Mouse (Mus musculus) myocyte (in vitro differentiated cells): Measurements from ENCODE around the gene Gm20716. TPM values are rescaled to one million over a fixed set of nuclear protein-coding genes. Genes with fewer than 3 reads are reported as not detected.
A peak's percentile ranks its signal among the peaks of the same experiment; 100 is the strongest.

Experiments used
- H3K27me3 ChIP-seq: one replicate; pipeline ENCODE4 v1.6.1; 2011; ENCODE audit not compliant: control insufficient read depth, insufficient read depth, insufficient read length
- H3K36me3 ChIP-seq: one replicate; pipeline ENCODE4 v1.6.1; 2011; ENCODE audit not compliant: control insufficient read depth, insufficient read depth
- H3K4me2 ChIP-seq: one replicate; pipeline ENCODE4 v1.6.1; 2011; ENCODE audit warnings: low read depth, control low read depth
- H3K4me3 ChIP-seq: one replicate; pipeline ENCODE4 v1.5.1; 2011; ENCODE audit warnings: mild to moderate bottlenecking, control low read depth, moderate library complexity
- H3K79me2 ChIP-seq: one replicate; pipeline ENCODE4 v1.6.1; 2011; ENCODE audit not compliant: control insufficient read depth, insufficient read depth
- H3ac ChIP-seq: one replicate; pipeline ENCODE4 v1.6.1; 2011; ENCODE audit not compliant: control insufficient read depth, insufficient read length
- CEBPB ChIP-seq: IDR thresholded peaks from 2 replicates; pipeline ENCODE4 v1.6.1; 2011; ENCODE audit warnings: mild to moderate bottlenecking, moderate library complexity; ENCODE audit not compliant: poor library complexity, insufficient read depth, severe bottlenecking
- E2F4 ChIP-seq: IDR thresholded peaks from one replicate; pipeline ENCODE4 v1.6.1; 2011; ENCODE audit warnings: mild to moderate bottlenecking, control low read depth, moderate library complexity; ENCODE audit not compliant: insufficient read depth
- MAX ChIP-seq: IDR thresholded peaks from one replicate; pipeline ENCODE4 v1.6.1; 2011; ENCODE audit warnings: low read depth, mild to moderate bottlenecking, control low read depth
- MYOD1 ChIP-seq, 3 experiments: IDR thresholded peaks; one replicate each; pipeline ENCODE4 v1.6.1; 2011; ENCODE audit warnings: control low read depth in 2 of 3, low read depth in 2 of 3, mild to moderate bottlenecking in 2 of 3, moderate library complexity in 1 of 3; ENCODE audit not compliant: insufficient read length in 2 of 3, control insufficient read depth in 1 of 3
- MYOG ChIP-seq, 3 experiments: IDR thresholded peaks; one replicate each; pipeline ENCODE4 v1.6.1; 2011; ENCODE audit warnings: control low read depth in 2 of 3, low read depth in 2 of 3, mild to moderate bottlenecking in 2 of 3; ENCODE audit not compliant: insufficient read length in 2 of 3, control insufficient read depth in 1 of 3, insufficient read depth in 1 of 3
- POLR2A ChIP-seq: IDR thresholded peaks from one replicate; pipeline ENCODE4 v1.6.1; 2011; ENCODE audit warnings: low read depth, mild to moderate bottlenecking, control low read depth, moderate library complexity; ENCODE audit not compliant: insufficient read length
- POLR2AphosphoS2 ChIP-seq: IDR thresholded peaks from one replicate; pipeline ENCODE4 v1.6.1; 2011; ENCODE audit warnings: low read depth, control low read depth; ENCODE audit not compliant: insufficient read length
- REST ChIP-seq: IDR thresholded peaks from one replicate; pipeline ENCODE4 v1.6.1; 2011; ENCODE audit warnings: mild to moderate bottlenecking, control low read depth, moderate library complexity; ENCODE audit not compliant: insufficient read depth, insufficient read length
- SRF ChIP-seq: IDR thresholded peaks from one replicate; pipeline ENCODE4 v1.6.1; 2011; ENCODE audit warnings: low read depth; ENCODE audit not compliant: control insufficient read depth, insufficient read length
- TCF12 ChIP-seq: IDR thresholded peaks from one replicate; pipeline ENCODE4 v1.6.1; 2011; ENCODE audit warnings: mild to moderate bottlenecking, control low read depth; ENCODE audit not compliant: poor library complexity, insufficient read depth, severe bottlenecking
- TCF3 ChIP-seq: IDR thresholded peaks from one replicate; pipeline ENCODE4 v1.6.1; 2011; ENCODE audit warnings: low read depth, control low read depth; ENCODE audit not compliant: insufficient read length
- USF1 ChIP-seq: IDR thresholded peaks from one replicate; pipeline ENCODE4 v1.6.1; 2011; ENCODE audit warnings: low read depth, mild to moderate bottlenecking, control low read depth, moderate library complexity
- polyA plus RNA-seq: library from polyadenylated mRNA; unstranded; fragments of >200 nt; fragmentation: generic; extraction: Trizol; gene quantifications from one replicate; pipeline ENCODE4 v1.2.1, GENCODE M21; 2012; ENCODE audit warnings: missing spikeins

Gene Gm20716
- polyA plus RNA-seq, 1 experiment: 24.4 TPM

DNA sequence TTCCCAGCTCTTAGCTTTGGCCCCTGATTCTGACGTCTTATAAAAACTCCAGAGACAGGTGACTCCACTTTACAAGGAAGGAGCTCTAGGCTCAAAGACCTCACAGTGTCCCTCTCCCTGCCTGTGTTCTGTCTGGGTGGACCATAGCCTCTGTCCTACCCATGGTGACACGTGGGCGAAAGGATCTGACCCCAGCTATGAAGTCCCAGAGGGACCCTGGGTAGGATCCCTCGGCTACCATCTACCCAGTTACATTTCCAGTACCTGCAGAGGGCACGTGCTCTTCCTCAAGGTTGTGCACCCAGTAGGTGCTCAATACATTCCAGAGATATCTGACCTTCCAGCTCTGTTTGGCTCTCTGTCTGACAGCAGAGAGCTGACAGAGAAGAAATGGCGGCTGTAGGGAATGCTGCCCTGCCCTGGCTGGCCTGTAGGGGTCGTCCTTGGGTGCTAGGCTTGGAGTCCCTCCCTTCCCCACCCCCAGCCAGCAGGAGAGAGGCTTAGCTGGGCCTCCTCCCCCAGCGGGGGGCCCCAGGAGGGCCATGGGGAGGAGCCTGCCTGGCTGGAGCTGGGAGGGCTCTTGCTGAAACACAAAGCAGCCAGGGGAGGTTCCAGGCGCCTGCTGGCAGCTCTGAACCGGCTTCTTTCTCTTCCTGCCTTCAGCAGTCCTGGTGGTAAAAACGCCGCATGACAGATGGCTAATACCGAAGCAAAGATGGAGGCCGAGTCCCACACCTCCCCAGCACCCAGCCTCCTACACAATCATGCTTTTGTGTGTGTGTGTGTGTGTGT lies 75.9 kb downstream of the Gm20716 start:
- Histone ChIP-seq H3K4me3 (no peak overlapping the region), H3ac (no peak overlapping the region), H3K36me3 (no peaks in the 10 kb centered on the region), H3K4me2 (peak overlapping the region; percentile 73), H3K27me3 (no peaks in the 10 kb centered on the region), H3K79me2 (no peaks in the 10 kb centered on the region)
- TF ChIP-seq E2F4 (no peak), MAX (no peak), CEBPB (no peak), MYOD1 (IDR thresholded peaks at IDR 0.05; ENCODE audit: control insufficient read depth in 1 of 3, insufficient read length in 2 of 3, low read depth in 2 of 3) (no peak), USF1 (no peak), SRF (no peak), REST (no peak), POLR2AphosphoS2 (no peak), TCF12 (no peak), POLR2A (no peak), MYOG (IDR thresholded peaks at IDR 0.05; ENCODE audit: control insufficient read depth in 1 of 3, insufficient read depth in 1 of 3, insufficient read length in 2 of 3, low read depth in 2 of 3) (no peak)

DNA sequence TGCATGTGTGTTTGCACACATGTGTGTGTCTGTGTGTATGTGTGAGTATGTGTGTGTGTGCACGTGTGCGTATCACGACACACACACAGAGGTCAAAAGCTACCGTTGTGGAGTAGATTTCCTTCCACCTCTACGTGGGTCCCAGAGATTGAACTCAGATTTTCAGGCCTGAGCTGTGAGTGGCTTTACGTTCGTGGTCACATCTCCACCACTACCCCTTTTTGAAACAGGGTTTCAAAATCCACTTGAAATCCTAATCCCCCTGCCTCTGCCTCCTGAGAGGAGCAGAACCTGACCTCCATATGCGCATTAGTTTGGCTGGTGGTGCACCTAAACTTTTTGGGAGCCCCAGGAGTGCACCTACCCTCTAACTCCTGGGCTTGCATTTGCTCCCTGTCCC lies 80.9 kb downstream of the Gm20716 start:
- no peak for TF ChIP-seq POLR2AphosphoS2
- no peak for TF ChIP-seq SRF
- TF ChIP-seq MAX: no peak
- no peak for TF ChIP-seq TCF3
- no peak for TF ChIP-seq MYOG (IDR thresholded peaks at IDR 0.05; ENCODE audit: control insufficient read depth in 1 of 3, insufficient read depth in 1 of 3, insufficient read length in 2 of 3, low read depth in 2 of 3)
- no peak for TF ChIP-seq TCF12
- no peak for TF ChIP-seq CEBPB
- no peak for TF ChIP-seq POLR2A
- TF ChIP-seq E2F4: no peak
- TF ChIP-seq MYOD1 (IDR thresholded peaks at IDR 0.05; ENCODE audit: control insufficient read depth in 1 of 3, insufficient read length in 2 of 3, low read depth in 2 of 3): no peak
- no peak for TF ChIP-seq REST
- no peak for TF ChIP-seq USF1
- H3ac ChIP-seq: no peak overlapping the region
- H3K79me2 ChIP-seq: no peaks in the 10 kb centered on the region
- H3K4me2 ChIP-seq: no peak overlapping the region
- no peaks in the 10 kb centered on the region for H3K36me3 ChIP-seq
- no peaks in the 10 kb centered on the region for H3K27me3 ChIP-seq
- H3K4me3 ChIP-seq: no peak overlapping the region

DNA sequence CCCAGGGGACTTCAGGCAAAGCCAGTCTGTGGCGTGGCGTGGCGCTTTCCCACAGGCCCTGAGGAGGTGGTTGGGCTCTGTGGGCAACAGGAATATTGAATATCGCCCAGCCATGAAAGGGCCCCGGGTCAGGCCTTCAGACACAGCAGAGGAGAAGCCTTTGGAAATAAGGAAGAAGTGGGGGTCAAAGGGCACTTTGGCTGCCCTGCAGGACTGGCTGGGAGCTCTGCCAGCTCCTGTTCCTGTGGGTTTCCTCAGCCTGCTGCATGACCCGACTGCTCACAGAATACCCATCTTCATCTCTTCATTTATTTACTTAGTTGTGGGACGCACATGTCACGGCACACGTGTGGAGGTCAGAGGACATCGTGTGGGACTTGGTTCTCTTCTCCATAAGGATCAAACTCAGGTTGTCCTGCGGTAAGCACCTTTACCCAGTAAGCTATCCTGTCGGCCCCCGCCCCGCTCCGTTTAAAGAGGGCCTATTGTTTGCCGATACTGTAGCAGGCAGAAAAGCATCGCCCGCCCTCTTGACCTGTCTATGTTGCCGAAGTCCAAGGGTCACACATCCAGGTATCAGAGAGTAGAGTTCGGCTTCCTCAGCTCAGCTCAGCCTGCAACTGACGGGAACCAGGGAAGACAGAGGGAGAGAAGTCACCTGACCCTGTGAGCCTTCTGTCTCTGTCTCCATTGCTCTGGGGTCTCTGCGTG lies 82.3 kb downstream of the Gm20716 start:
- no peak overlapping the region for H3K4me2 ChIP-seq
- TF ChIP-seq MAX: no peak
- TF ChIP-seq REST: no peak
- no peak for TF ChIP-seq CEBPB
- TF ChIP-seq TCF12: no peak
- TF ChIP-seq POLR2AphosphoS2: no peak
- no peak for TF ChIP-seq POLR2A
- TF ChIP-seq USF1: no peak
- no peak for TF ChIP-seq MYOG (IDR thresholded peaks at IDR 0.05; ENCODE audit: control insufficient read depth in 1 of 3, insufficient read depth in 1 of 3, insufficient read length in 2 of 3, low read depth in 2 of 3)
- TF ChIP-seq TCF3: no peak
- TF ChIP-seq E2F4: no peak
- no peak for TF ChIP-seq MYOD1 (IDR thresholded peaks at IDR 0.05; ENCODE audit: control insufficient read depth in 1 of 3, insufficient read length in 2 of 3, low read depth in 2 of 3)
- TF ChIP-seq SRF: no peak

DNA sequence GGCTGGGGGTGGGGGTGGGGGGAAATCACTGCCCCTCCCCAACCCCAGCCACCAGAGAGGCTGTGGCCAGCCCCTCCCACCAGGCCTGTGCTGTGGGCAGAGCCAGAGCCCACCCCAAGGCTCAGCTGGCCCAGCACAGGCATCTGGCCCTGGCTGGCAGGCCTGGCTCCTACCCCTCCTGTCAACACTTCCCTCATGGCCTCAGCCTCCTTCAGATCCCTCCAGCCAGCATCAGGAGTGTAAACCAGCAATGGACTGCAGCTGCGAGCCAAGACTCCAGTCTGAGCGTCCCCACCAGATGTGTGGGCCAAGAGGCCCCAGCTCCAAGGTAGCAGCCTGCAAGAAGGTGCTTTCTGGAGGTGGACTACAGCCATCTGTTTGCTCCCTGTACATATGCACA lies 84.7 kb downstream of the Gm20716 start:
- Histone ChIP-seq H3ac (no peak overlapping the region), H3K36me3 (no peaks in the 10 kb centered on the region), H3K4me2 (no peak overlapping the region), H3K79me2 (no peaks in the 10 kb centered on the region), H3K27me3 (no peaks in the 10 kb centered on the region), H3K4me3 (no peak overlapping the region)
- TF ChIP-seq REST (no peak), POLR2AphosphoS2 (no peak), MAX (no peak), POLR2A (no peak), CEBPB (no peak), MYOD1 (IDR thresholded peaks at IDR 0.05; ENCODE audit: control insufficient read depth in 1 of 3, insufficient read length in 2 of 3, low read depth in 2 of 3) (no peak), USF1 (no peak), TCF12 (no peak), E2F4 (no peak), SRF (no peak), TCF3 (no peak), MYOG (IDR thresholded peaks at IDR 0.05; ENCODE audit: control insufficient read depth in 1 of 3, insufficient read depth in 1 of 3, insufficient read length in 2 of 3, low read depth in 2 of 3) (no peak)

More for the DNA sequence above, 82.3 kb downstream of the Gm20716 start:
- Histone ChIP-seq H3K79me2 (no peaks in the 10 kb centered on the region), H3K27me3 (no peaks in the 10 kb centered on the region), H3ac (no peak overlapping the region), H3K4me3 (no peak overlapping the region), H3K36me3 (no peaks in the 10 kb centered on the region)
